ENCODE assay signal across 12 mouse cellular contexts in the genomic region with DNA sequence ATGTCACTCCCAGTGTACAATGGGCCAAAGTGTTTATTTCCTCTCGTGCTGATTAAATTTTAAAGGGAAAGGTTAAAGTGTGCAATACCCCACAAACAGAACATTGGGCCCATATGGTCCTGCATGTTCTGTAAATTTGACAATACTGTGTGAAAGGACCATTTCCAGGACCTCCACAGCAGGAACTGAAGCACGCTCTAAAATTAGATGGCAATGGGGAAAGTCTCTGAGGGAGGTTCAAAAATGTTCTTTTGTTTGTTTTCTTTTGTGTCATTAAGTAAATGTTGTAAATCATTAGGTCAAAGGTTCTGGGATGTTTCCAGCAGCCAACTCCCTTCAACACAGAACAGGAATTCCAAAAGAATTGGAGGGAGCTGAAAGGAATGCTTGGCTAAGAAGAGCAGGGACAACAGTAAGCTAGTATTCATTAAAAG. TPM values are rescaled to one million over a fixed set of nuclear protein-coding genes. Genes with fewer than 3 reads are reported as not detected.
DNase-seq lines count a peak whose midpoint lies in the region; ATAC-seq lines count a peak whose summit lies in the region.
"Had no signal": no experiment of that assay in that cellular context is flagged by ENCODE, and none has a peak within 500 bp of the region (broad histone marks: within the 10 kb centered on the region; RNA-seq: fewer than 3 reads in every experiment).

No protein-coding gene starts in this region.

- DNase-seq in heart, adult 18-20 months = peak; percentile 75 to 88
- peak; percentile 80 to 84 for DNase-seq in heart, adult 9 months (ENCODE audit: low spot score in 2 of 2)
- peak; percentile 81 for DNase-seq in lung, postnatal 25 days (ENCODE audit: low spot score)
- no peak for DNase-seq in MN1 (ENCODE audit: low spot score)
- no peak for DNase-seq in right cerebral cortex, adult 2 months (ENCODE audit: low spot score in 2 of 2)
- no peak for DNase-seq in spleen, adult 18-20 months
- DNase-seq: cerebellum, adult 11 months; thymus, adult 2 months had no signal

- H3K9me3 ChIP-seq in heart, embryonic 12.5 days (replicated peaks) = no peaks in the 10 kb centered on the region
- no peaks in the 10 kb centered on the region for H3K9me3 ChIP-seq in kidney, embryonic 14.5 days (ENCODE audit: control insufficient read depth, low read length)

- H3K4me3 ChIP-seq in heart, embryonic 12.5 days = no peak overlapping the region
- no peak overlapping the region for H3K4me3 ChIP-seq in kidney, embryonic 14.5 days (ENCODE audit: low read length)

- no peak overlapping the region for H3K9ac ChIP-seq in heart, embryonic 12.5 days
- no peak overlapping the region for H3K9ac ChIP-seq in kidney, embryonic 14.5 days (ENCODE audit: low read depth, low read length)

- peaks cover 6% of the 10 kb centered on the region; the same call in 1 of the 2 replicates for H3K4me1 ChIP-seq in heart, embryonic 12.5 days (replicated peaks)
- H3K4me1 ChIP-seq in kidney, embryonic 14.5 days (ENCODE audit: control insufficient read depth, insufficient read depth, low read length) = peaks cover 4% of the 10 kb centered on the region; the same call in 1 of the 2 replicates

- 50% methylated on average over 2 of the region's 2 CpGs for WGBS in heart, embryonic 12.5 days
- WGBS in kidney, embryonic 14.5 days = 21% methylated on average over 2 of the region's 2 CpGs

- no peak overlapping the region for H3K27ac ChIP-seq in heart, embryonic 12.5 days (ENCODE audit: poor library complexity, severe bottlenecking)
- H3K27ac ChIP-seq in kidney, embryonic 14.5 days (ENCODE audit: low read depth, low read length) = no peak overlapping the region

- H3K27me3 ChIP-seq in heart, embryonic 12.5 days (replicated peaks) = no peaks in the 10 kb centered on the region
- no peaks in the 10 kb centered on the region for H3K27me3 ChIP-seq in kidney, embryonic 14.5 days (ENCODE audit: control insufficient read depth, insufficient read depth, low read length)

- H3K4me2 ChIP-seq in heart, embryonic 12.5 days = no peak overlapping the region
- no peak overlapping the region for H3K4me2 ChIP-seq in kidney, embryonic 14.5 days (replicated peaks; ENCODE audit: low read depth, low read length)

- no peaks in the 10 kb centered on the region for H3K36me3 ChIP-seq in heart, embryonic 12.5 days
- no peaks in the 10 kb centered on the region for H3K36me3 ChIP-seq in kidney, embryonic 14.5 days (ENCODE audit: control insufficient read depth, insufficient read depth, low read length)

- no peak for ATAC-seq in heart, embryonic 12.5 days (ENCODE audit: insufficient number of reproducible peaks, low FRiP score)
- peak; percentile 76 for ATAC-seq in kidney, embryonic 14.5 days (ENCODE audit: low FRiP score, low TSS enrichment)

RNA-seq across cellular contexts. Expression of a gene that starts 35.5 kb away (rescaled TPM):
- total RNA-seq in heart, adult 18-20 months (2021) = 1,000 to 10,000 TPM; 1,692 to 1,930 TPM
- 57.4 and 59.2 TPM in 2 replicates for polyA plus RNA-seq in heart, embryonic 12.5 days (2016; fragmentation: Nextera tagmentation; extraction: Ambion mirVana)
- polyA plus RNA-seq in kidney, embryonic 14.5 days (2014; fragmentation: Nextera tagmentation; extraction: Ambion mirVana) = 6.8 and 7.7 TPM in 2 replicates

RNA-seq across cellular contexts. Expression of a gene that starts 38.2 kb away (rescaled TPM):
- total RNA-seq in heart, adult 18-20 months (2021) = 1 to 10 TPM in 1 of 2 experiments, under 1 TPM in 1; 0.52 to 1.3 TPM
- polyA plus RNA-seq in heart, embryonic 12.5 days (2016; fragmentation: Nextera tagmentation; extraction: Ambion mirVana) = not detected in 2 replicates
- not detected in 2 replicates for polyA plus RNA-seq in kidney, embryonic 14.5 days (2014; fragmentation: Nextera tagmentation; extraction: Ambion mirVana)
- total RNA-seq: layer of hippocampus, postnatal 14 days had no signal
- polyA plus RNA-seq: liver, embryonic 16.5 days had no signal

Comparison
In these comparisons a context has a peak if more than half of its experiments do, and no peak if none do; other contexts are left out.
1. DNase-seq: peak in heart, adult 18-20 months (2 of 2), heart, adult 9 months (2 of 2) and lung, postnatal 25 days (single experiment); none in MN1 (single experiment), right cerebral cortex, adult 2 months (0 of 2) and spleen, adult 18-20 months (0 of 2).